Mouse (Mus musculus) lung, adult 2 months (tissue): Measurements from ENCODE around the gene Wfdc10.

ENCODE experiments used
- CTCF ChIP-seq: fragments of 200-500 bp; IDR thresholded peaks from 2 replicates; pipeline ENCODE4 v1.5.1; 2011; ENCODE audit warnings: mild to moderate bottlenecking, low read length, control low read depth; ENCODE audit not compliant: insufficient read depth
- POLR2A ChIP-seq: fragments of 200-500 bp; IDR thresholded peaks from 2 replicates; pipeline ENCODE4 v1.6.1; 2011; ENCODE audit warnings: low read depth, mild to moderate bottlenecking, control low read depth, low read length, borderline replicate concordance; ENCODE audit errors: extremely low read depth

GRCm38 (mm10) chr2:164641129-164641528 lies 14.7 kb upstream of the Wfdc10 start:
- TF ChIP-seq POLR2A (no peak), CTCF (no peak)
